Mouse (Mus musculus) yolk sac, embryonic 10.5 days (tissue): ENCODE data around the gene Cdc42bpb.

Experiments
- DNase-seq: peaks from one replicate; pipeline ENCODE4 v3.0.0-alpha.2; 2017; ENCODE audit warnings: low spot score

The Cdc42bpb gene

DNA sequence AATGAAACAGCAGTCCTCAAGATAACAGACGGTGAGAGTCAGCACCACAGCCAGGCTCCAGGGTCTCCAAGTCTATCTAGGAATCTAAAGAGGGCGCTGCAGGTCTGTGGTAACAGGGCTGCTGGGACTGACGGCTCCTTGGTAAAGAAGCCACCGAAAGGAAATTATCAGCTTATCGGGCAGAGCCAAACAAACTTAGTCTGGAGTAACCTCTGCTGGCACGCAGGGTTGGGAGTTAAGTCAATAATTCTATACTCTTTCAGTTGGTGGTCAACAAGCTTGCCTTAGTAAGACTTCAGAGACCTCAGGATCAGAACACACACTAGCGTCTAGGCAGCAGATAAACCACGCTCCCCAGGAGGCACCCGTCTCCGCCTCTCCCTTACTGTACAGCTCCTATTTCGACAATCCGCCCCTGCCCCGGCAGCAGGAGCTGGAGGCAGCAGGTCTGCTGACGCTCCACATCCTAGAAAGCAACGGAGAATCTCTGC is 39.6 kb downstream of the Cdc42bpb start:
- DNase-seq, result peak; percentile 73

GRCm38 (mm10) chr12:111333020-111333605 is 44.4 kb downstream of the Cdc42bpb start:
- DNase-seq, result no peak

DNA sequence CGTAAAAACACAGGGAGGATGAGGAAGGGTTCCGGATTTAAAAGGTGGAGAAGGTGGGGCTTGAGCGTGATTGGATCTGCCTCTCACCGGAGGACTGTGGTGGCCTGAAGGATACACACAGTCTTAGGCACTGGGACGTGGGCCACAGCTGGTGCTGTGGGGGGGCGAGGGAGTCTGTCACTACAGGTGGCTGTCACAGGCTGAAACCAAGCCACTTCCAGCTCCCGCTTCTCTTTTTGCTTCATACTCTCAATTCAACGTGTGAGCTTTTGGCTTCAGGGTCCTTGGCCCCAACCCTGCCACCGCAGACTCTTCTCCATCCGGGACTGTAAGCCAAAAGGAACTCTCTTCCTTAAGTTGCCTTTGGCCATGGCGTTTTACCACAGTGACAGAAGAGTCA is 45.1 kb downstream of the Cdc42bpb start:
- no peak for DNase-seq

GRCm38 (mm10) chr12:111331573-111331972 is 45.9 kb downstream of the Cdc42bpb start:
- DNase-seq, result no peak

DNA sequence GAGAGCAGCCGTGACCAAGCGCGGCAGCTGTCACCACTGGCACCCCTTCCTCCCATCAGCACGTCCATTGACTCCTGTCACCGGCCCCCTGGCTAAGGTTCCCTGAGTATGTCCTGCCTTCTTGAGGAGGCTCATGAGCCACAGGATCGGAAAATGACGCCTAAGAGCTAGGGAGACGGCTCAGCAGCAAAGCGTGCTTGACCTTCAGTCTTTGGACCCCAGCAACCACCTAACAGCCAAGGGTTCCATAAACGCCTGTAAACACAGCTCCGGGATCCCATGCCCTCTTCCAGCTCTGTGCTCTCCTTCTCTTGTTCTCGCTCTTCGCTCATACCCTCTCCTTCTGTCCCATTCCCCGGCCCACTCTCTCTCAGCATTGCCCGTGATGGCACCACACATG is 48.2 kb downstream of the Cdc42bpb start:
- peak; percentile 62 for DNase-seq

GRCm38 (mm10) chr12:111328360-111328759 is 49.2 kb downstream of the Cdc42bpb start:
- DNase-seq, result no peak

DNA sequence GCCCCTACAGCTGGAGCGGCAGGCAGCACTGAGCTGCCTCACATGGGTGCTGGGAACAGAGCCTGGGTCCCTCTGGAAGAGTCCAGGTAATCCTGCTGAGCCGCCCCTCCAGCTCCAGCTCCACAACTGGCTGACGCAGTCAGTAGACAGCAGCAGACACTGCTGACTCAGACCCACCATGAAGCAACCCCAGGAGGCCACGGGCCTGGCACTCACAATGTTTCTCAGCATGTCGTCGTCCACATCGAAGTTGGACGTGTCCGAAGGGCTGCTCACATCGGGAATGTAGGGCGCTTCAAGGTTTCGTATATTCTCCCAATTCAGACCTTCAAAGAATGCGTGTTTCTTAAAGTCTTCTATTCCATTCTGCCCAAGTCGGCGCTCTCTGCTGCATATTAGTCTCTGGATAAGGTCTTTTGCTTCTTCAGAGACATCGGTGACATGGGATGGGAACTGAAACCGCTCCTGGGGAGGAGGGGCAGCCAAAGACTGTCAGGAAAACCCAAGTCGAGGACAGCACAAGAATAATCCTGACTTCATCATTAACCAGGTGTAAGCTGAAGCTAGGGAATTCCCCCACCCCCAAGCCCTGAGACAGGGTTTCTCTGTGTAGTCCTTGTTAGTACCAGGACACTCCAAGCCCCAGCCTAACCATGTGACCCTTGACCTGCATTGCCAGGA is 51.6 kb downstream of the Cdc42bpb start:
- peak; percentile 40 for DNase-seq

GRCm38 (mm10) chr12:111324949-111325348 is 52.6 kb downstream of the Cdc42bpb start:
- no peak for DNase-seq

GRCm38 (mm10) chr12:111324536-111324935 is 53.0 kb downstream of the Cdc42bpb start:
- DNase-seq, result no peak

DNA sequence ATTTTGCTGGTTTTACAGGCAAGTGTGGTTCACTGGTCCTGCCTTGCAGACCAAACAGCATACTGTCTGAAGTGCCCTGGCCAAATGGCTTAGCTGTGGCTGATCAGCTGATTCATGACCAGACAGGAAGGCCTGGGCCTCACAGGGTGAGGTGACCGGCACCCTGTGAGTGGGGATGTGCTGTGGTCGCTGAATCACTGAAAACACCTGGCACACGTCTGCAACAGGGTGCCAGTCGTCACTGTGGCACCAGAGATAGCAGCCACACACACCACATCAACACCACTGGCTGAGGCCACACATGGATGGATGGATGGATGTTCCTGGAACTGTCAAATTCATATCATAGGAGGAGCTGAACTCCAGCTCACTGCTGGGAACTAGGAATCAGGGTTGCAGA is 54.1 kb downstream of the Cdc42bpb start:
- DNase-seq, result no peak

DNA sequence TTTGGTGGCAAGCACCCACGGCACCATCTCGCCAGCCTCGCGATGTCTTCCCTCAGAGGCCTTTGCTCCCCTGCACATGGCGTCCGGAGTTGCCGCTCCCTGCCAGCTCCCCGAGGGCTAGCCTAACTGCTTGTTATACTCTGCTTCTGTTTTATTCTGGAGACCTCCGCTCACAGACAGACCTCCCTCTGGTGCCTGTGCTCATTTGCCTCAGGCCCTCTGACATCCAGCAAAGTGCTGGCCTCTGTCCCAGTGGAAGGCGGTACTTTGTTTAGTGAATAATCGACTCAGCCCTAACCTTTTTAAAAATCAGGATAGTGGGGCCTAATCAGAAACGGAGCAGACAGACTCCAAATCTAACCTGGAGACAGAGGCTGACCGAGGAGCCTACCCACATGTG is 55.7 kb downstream of the Cdc42bpb start:
- no peak for DNase-seq

DNA sequence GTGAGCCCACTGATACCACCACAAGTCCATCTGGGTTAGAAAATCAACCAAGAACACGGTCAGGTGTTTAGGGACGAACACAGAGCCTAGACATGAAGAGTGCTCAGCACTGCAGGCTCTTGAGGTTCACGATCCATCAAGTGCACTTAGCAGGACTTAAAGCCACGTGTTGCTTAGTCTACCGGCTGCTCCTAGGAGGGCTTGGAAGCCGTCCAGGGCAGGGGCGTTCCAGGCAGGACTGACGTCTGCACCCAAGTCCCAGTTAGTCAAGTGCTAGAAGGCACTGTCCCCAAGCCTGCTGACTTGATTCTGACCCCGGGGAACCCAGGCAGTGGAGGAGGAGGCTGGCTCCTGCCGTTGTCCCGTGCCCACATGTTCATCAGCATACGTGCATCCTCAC is 57.0 kb downstream of the Cdc42bpb start:
- DNase-seq, result no peak

DNA sequence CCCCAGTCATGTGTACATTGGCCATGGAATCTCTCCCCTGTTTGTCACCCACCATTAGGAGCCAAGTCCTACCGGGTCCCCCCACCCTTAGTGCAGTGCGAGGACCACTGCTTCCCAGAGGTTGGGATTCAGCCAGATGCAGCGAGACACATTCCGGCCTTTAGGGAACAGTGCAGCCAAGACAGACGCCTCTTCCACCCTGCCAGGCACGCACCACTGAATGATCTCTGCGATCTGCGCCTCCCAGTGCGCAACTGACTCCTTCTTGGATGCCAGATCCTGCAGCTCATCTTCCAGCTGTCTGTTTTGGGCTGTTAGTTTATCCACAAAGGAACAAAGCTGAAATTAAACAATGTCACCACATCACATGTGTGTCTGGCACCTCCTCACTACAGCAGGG is 59.8 kb downstream of the Cdc42bpb start:
- no peak for DNase-seq

DNA sequence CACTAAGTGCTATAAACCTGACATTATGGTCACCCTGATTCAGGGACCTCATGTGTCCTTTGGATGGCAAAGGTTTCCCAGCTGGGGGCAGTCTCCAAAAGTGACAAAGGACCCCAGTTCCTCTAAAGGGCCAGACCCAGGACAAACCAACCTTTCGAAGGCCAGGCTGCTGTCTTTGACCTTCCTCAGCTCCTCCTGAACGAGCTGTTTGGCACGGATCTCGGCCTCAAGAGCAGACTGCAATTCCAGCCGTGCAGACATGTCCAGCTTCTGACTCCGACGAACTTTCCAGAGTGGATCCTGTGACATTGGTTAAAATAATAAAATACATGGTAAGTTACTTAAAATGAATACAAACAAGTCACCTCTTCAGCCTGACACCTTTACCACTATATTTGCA is 63.2 kb downstream of the Cdc42bpb start:
- DNase-seq, result no peak

- no peak for DNase-seq
These were observed 65.7 kb downstream of the Cdc42bpb start for GRCm38 (mm10) chr12:111311775-111312174.

DNA sequence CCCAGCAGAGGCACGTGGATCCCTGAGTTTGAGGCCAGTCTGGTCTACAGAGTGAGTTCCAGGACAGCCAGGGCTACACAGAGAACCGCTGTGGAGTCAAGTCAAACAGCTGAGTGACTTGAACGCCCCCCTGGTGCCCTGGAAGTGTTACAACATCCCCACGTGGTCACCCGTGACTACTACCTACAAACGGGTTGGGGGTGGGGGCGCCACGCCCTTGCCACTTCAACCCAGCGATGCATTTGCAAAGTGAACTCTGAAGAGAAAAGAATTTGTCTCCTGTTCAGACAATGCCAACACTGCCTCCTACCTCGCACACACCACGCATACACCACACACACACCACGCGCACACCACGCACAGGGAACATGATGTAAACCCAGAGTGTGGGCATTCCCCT is 67.6 kb downstream of the Cdc42bpb start:
- no peak for DNase-seq

GRCm38 (mm10) chr12:111309256-111309655 is 68.3 kb downstream of the Cdc42bpb start:
- DNase-seq, result no peak

DNA sequence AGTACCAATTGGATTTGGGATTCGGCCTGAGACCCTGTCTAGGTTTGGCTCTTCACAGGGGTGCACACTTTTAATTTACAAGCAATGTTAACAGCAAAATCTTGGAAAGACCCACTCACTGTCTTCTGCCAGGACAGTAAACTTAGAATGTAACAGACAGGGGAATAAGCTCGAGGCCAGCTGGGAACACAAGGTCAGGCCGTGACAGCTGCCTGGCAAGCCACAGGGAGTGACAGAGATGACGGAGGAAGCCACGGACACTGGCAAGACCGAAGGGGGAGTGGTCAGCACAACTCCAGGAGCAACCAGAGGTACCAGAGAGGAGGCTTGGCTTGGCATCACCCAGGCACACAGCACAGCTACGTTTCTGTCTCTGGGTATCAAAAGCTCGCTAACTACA is 70.7 kb downstream of the Cdc42bpb start:
- no peak for DNase-seq

GRCm38 (mm10) chr12:111303702-111304337 is 73.7 kb downstream of the Cdc42bpb start:
- DNase-seq, result no peak

DNA sequence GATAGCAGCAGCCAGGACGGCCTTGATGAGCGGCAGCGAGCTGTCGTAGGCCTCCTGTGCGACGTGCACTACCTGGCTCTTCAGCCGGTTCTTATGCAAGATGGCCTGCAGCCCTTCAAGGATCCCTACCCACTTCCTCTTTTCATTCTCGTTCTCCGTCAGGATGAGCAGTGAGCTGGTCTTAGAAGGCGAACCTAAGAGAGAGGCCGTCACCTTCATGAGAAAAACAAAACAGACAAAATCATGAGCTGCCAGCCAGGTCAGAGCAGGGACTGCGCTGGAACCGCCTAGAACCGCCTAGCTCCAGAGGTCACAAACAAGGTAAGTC is 75.5 kb downstream of the Cdc42bpb start:
- DNase-seq, result no peak

DNA sequence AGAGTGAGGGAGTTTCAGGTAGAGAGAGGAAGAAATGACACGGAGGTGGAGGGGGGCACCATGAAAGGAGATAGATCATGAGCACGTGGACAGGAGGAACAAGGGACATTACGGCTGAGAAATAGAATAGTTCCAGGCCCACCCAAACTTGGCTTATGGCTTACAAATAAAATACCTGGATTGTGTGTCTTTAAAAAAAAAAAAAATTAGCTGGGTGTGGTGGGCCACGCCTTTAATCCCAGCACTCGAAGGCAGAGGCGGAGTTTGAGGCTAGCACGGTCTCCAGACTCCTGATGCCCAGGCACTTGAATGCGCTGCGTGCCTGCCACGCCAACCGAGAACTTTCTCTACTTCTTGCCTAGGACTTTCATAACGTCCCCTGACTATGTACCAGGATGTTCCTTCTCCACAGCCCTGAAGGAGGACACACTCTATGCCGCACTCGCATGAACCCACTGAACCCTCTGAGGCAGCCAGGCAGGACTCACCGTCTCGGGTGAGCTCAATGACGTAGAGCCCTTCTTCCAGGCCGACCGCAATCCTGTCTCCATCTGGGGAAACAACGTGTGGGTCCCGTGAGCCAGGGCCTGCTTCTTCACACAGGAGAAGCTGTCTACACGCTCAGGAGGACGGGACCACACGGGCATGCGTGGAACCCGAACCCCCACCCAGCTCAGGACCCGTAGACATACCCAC is 76.0 kb downstream of the Cdc42bpb start:
- no peak for DNase-seq

DNA sequence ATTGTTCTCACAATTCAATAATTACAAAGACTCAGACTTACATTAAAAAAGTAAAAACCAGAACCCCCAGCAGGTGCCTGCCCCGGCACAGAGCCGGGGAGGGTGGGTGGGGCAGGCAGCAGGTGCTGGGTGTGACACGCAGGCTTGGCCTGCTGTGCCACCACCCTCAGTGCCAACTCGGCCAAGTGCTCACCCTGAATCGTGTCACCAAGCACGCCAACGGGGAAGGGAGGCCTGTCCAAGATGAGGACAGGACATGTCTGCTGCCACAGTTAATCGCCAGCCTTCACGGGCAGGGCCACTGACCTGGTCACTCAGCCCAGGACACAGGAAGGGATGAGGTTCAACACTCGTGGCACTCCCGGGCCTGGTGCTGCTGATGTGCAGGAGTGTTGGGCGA is 84.5 kb downstream of the Cdc42bpb start:
- no peak for DNase-seq

GRCm38 (mm10) chr12:111284532-111284931 is 93.0 kb downstream of the Cdc42bpb start:
- no peak for DNase-seq
